Mouse (Mus musculus): ENCODE measurements at regions not wholly inside any gene's neighbourhood (a gene's known extent, or its start where the extent isn't known, plus 50 kb on each side); places are given as distances from the start of the nearest gene placed in this dataset.

- in situ Hi-C loops (cut with MseI, MboI), result no loop called here
These were observed 79.2 kb downstream of the 1700020N01Rik start for GRCm38 (mm10) chr10:21672171-21672570.

GRCm38 (mm10) chr10:21672666-21673065 lies 79.7 kb downstream of the 1700020N01Rik start:
- in situ Hi-C loops (cut with MseI, MboI), result no loop called here

GRCm38 (mm10) chr10:21673831-21674230 lies 80.9 kb downstream of the 1700020N01Rik start:
- in situ Hi-C loops (cut with MseI, MboI), result no loop called here

- in situ Hi-C loops (cut with MseI, MboI), result no loop called here
These were observed 82.8 kb downstream of the 1700020N01Rik start for GRCm38 (mm10) chr10:21675786-21676185.

GRCm38 (mm10) chr10:21677911-21678310 lies 85.0 kb downstream of the 1700020N01Rik start:
- in situ Hi-C loops (cut with MseI, MboI), result no loop called here

GRCm38 (mm10) chr10:21678372-21678771 lies 85.4 kb downstream of the 1700020N01Rik start:
- in situ Hi-C loops (cut with MseI, MboI), result no loop called here

- in situ Hi-C loops (cut with MseI, MboI), result no loop called here
These were observed 86.0 kb downstream of the 1700020N01Rik start for GRCm38 (mm10) chr10:21678811-21679451.

- in situ Hi-C loops (cut with MseI, MboI), result loop anchor here in 1 of 2 experiments (10.0 kb wide), 1 partner anchor 314 kb away; no protein-coding TSS in a partner anchor
These were observed 87.8 kb downstream of the 1700020N01Rik start for GRCm38 (mm10) chr10:21680789-21681188.

GRCm38 (mm10) chr10:21684286-21685013 lies 91.5 kb downstream of the 1700020N01Rik start:
- in situ Hi-C loops (cut with MseI, MboI), result loop anchor here in 1 of 2 experiments (10.0 kb wide), 1 partner anchor 310 kb away; no protein-coding TSS in a partner anchor

- in situ Hi-C loops (cut with MseI, MboI), result loop anchor here in 1 of 2 experiments (10.0 kb wide), 1 partner anchor 310 kb away; no protein-coding TSS in a partner anchor
These were observed 92.3 kb downstream of the 1700020N01Rik start for GRCm38 (mm10) chr10:21685122-21685798.

GRCm38 (mm10) chr10:21686060-21686459 lies 93.1 kb downstream of the 1700020N01Rik start:
- in situ Hi-C loops (cut with MseI, MboI), result loop anchor here in 1 of 2 experiments (10.0 kb wide), 1 partner anchor 309 kb away; no protein-coding TSS in a partner anchor

GRCm38 (mm10) chr10:21687484-21687883 lies 94.5 kb downstream of the 1700020N01Rik start:
- in situ Hi-C loops (cut with MseI, MboI), result loop anchor here in 1 of 2 experiments (10.0 kb wide), 1 partner anchor 307 kb away; no protein-coding TSS in a partner anchor

- in situ Hi-C loops (cut with MseI, MboI), result loop anchor here in 1 of 2 experiments (10.0 kb wide), 1 partner anchor 306 kb away; no protein-coding TSS in a partner anchor
These were observed 95.6 kb downstream of the 1700020N01Rik start for GRCm38 (mm10) chr10:21688513-21688912.

- in situ Hi-C loops (cut with MseI, MboI), result loop anchor here in 1 of 2 experiments (10.0 kb wide), 1 partner anchor 305 kb away; no protein-coding TSS in a partner anchor
These were observed 96.9 kb downstream of the 1700020N01Rik start for GRCm38 (mm10) chr10:21689847-21690269.

- in situ Hi-C loops (cut with MseI, MboI), result no loop called here
These were observed 102.2 kb downstream of the 1700020N01Rik start for GRCm38 (mm10) chr10:21695185-21695584.

GRCm38 (mm10) chr10:21696671-21697070 lies 103.7 kb downstream of the 1700020N01Rik start:
- in situ Hi-C loops (cut with MseI, MboI), result no loop called here

- in situ Hi-C loops (cut with MseI, MboI), result no loop called here
These were observed 108.6 kb downstream of the 1700020N01Rik start for GRCm38 (mm10) chr10:21701580-21701979.

- in situ Hi-C loops (cut with MseI, MboI), result no loop called here
These were observed 109.2 kb downstream of the 1700020N01Rik start for GRCm38 (mm10) chr10:21702134-21702533.

- in situ Hi-C loops (cut with MseI, MboI), result no loop called here
These were observed 118.9 kb downstream of the 1700020N01Rik start for GRCm38 (mm10) chr10:21711866-21712265.

- in situ Hi-C loops (cut with MseI, MboI), result no loop called here
These were observed 119.9 kb downstream of the 1700020N01Rik start for GRCm38 (mm10) chr10:21712828-21713227.

- in situ Hi-C loops (cut with MseI, MboI), result no loop called here
These were observed 122.5 kb downstream of the 1700020N01Rik start for GRCm38 (mm10) chr10:21715436-21715835.

GRCm38 (mm10) chr10:21718189-21718588 lies 125.2 kb downstream of the 1700020N01Rik start:
- in situ Hi-C loops (cut with MseI, MboI), result no loop called here

Measured in mouse trophoblast stem cell (cell line).